Mouse (Mus musculus) induced T-regulatory cell, adult 2 months (primary cell): ENCODE measurements around the gene Cnr2.
A peak's percentile ranks its signal among the peaks of the same experiment; 100 is the strongest.

Experiments
- DNase-seq: peaks from one replicate; pipeline ENCODE4 v3.0.0-alpha.2; 2012; ENCODE audit warnings: low read depth

Cnr2 gene

GRCm38 (mm10) chr4:135934708-135935500, 39.7 kb downstream of the Cnr2 start:
- DNase-seq: no peak

GRCm38 (mm10) chr4:135935502-135935901, 40.3 kb downstream of the Cnr2 start:
- DNase-seq: no peak

- DNase-seq: no peak
Observed at GRCm38 (mm10) chr4:135938858-135939257, 43.7 kb downstream of the Cnr2 start.

- peak; percentile 67 for DNase-seq
Observed at GRCm38 (mm10) chr4:135941026-135941425, 45.8 kb downstream of the Cnr2 start.

GRCm38 (mm10) chr4:135942193-135942592, 47.0 kb downstream of the Cnr2 start:
- DNase-seq: no peak

GRCm38 (mm10) chr4:135943389-135943788, 48.2 kb downstream of the Cnr2 start:
- DNase-seq: no peak

- DNase-seq: peak; percentile 45
Observed at GRCm38 (mm10) chr4:135945706-135946105, 50.5 kb downstream of the Cnr2 start.

- peak; percentile 96 for DNase-seq
Observed at GRCm38 (mm10) chr4:135946278-135946658, 51.1 kb downstream of the Cnr2 start, which contains the start of gene Hmgcl. Gene Hmgcl, plus strand, starts transcription at chr4:135946448.

GRCm38 (mm10) chr4:135946659-135947301, 51.6 kb downstream of the Cnr2 start:
- DNase-seq: peak; percentile 53

GRCm38 (mm10) chr4:135948142-135948541, 52.9 kb downstream of the Cnr2 start:
- DNase-seq: no peak

- DNase-seq: no peak
Observed at GRCm38 (mm10) chr4:135949475-135949874, 54.3 kb downstream of the Cnr2 start.

GRCm38 (mm10) chr4:135949911-135950310, 54.7 kb downstream of the Cnr2 start:
- DNase-seq: no peak

GRCm38 (mm10) chr4:135950365-135950764, 55.2 kb downstream of the Cnr2 start:
- no peak for DNase-seq

- peak; percentile 59 for DNase-seq
Observed at GRCm38 (mm10) chr4:135951505-135951904, 56.3 kb downstream of the Cnr2 start.

GRCm38 (mm10) chr4:135953179-135953578, 58.0 kb downstream of the Cnr2 start:
- DNase-seq: no peak

- peak; percentile 92 for DNase-seq
Observed at GRCm38 (mm10) chr4:135954241-135954640, 59.0 kb downstream of the Cnr2 start.

GRCm38 (mm10) chr4:135955886-135956285, 60.7 kb downstream of the Cnr2 start:
- DNase-seq: no peak

- DNase-seq: no peak
Observed at GRCm38 (mm10) chr4:135958354-135958753, 63.2 kb downstream of the Cnr2 start.

- peak; percentile 93 for DNase-seq
Observed at GRCm38 (mm10) chr4:135960717-135961116, 65.5 kb downstream of the Cnr2 start.

GRCm38 (mm10) chr4:135961709-135962108, 66.5 kb downstream of the Cnr2 start:
- DNase-seq: no peak

GRCm38 (mm10) chr4:135962198-135962597, 67.0 kb downstream of the Cnr2 start:
- DNase-seq: no peak

- no peak for DNase-seq
Observed at GRCm38 (mm10) chr4:135962946-135963345, 67.8 kb downstream of the Cnr2 start.

- DNase-seq: peak; percentile 98
Observed at GRCm38 (mm10) chr4:135963457-135964193, 68.4 kb downstream of the Cnr2 start, which contains the start of gene Gale. Gene Gale, plus strand, starts transcription at chr4:135963727.
